Mouse (Mus musculus): ENCODE data around the gene Kcnn4. TPM values are rescaled to one million over a fixed set of nuclear protein-coding genes. Genes with fewer than 3 reads are reported as not detected.
A peak's percentile ranks its signal among the peaks of the same experiment; 100 is the strongest.

The Kcnn4 gene
- polyA plus RNA-seq, 1 experiment from 2014 or later = 0.45 TPM

DNA sequence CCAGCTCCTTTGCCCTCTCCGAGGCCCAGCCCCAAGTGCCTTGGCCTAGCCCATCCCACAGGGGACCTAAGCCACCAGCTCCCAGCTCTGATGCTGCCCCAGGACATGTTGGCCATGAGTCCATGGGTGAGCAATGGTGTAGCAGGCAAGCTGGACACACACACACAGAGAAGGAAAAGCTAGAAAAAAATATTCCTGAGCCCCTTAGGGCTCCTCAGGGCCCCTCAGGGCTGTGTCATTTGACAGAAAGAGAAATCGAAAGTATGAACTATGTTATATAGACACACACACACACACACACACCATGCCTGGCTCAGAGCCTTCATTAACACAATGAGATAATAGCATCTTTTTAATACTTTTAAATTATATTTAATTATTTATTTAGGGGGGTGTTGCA lies 10.3 kb downstream of the Kcnn4 start:
- Histone ChIP-seq H3K36me3 (ENCODE audit: control insufficient read depth, insufficient read depth, low read length) (no peaks in the 10 kb centered on the region), H3K9me3 (ENCODE audit: control insufficient read depth, low read length) (no peaks in the 10 kb centered on the region), H3K27me3 (ENCODE audit: control insufficient read depth, insufficient read depth, low read length) (no peaks in the 10 kb centered on the region; the same call in none of the 2 replicates), H3K9ac (replicated peaks; ENCODE audit: low read length) (no peak overlapping the region), H3K4me1 (ENCODE audit: control insufficient read depth, insufficient read depth, low read length) (0 out of 2 replicates have a peak, but pooled peaks cover 6% of the 10 kb centered on the region), H3K4me2 (ENCODE audit: low read length) (no peak overlapping the region), H3K27ac (replicated peaks; ENCODE audit: low read depth, low read length) (no peak overlapping the region), H3K4me3 (replicated peaks; ENCODE audit: low read depth, low read length) (no peak overlapping the region)
- ATAC-seq (ENCODE audit: low FRiP score, low TSS enrichment) (no peak), DNase-seq (no peak)
- 78% methylated on average over 2 of the region's 2 CpGs for WGBS

DNA sequence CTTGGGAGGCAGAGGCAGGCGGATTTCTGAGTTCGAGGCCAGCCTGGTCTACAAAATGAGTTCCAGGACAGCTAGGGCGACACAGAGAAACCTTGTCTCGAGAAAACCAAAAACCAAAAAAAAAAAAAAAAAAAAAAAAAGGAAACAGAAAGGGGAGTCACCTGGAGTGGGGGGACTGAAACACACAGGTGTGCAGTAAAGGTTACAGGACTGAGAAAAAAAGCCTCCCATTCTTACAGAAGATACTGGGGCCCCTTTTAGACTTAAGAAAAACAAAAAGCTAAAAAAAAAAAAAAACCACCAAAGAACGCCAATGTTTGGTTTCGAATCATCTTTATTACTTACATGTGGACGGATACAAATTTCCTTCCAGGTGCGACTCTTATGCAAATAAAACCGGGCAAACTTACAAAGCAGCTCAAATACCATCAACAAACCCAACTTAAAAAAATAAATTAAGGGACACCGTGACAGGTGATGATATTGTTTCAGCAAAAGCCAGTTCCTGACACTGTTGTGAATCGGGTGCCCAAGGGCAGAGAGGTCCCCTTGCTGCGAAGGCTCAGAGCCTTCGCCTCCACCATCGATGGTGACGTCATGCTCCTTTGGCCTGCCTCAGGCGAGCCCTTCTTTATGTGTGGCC lies 12.8 kb downstream of the Kcnn4 start:
- H3K27me3 ChIP-seq (ENCODE audit: control insufficient read depth, insufficient read depth, low read length) = no peaks in the 10 kb centered on the region; the same call in 1 of the 2 replicates
- H3K4me1 ChIP-seq (ENCODE audit: control insufficient read depth, insufficient read depth, low read length) = 0 out of 2 replicates have a peak, but pooled peaks cover 3% of the 10 kb centered on the region
- DNase-seq (no peak), ATAC-seq (ENCODE audit: low FRiP score, low TSS enrichment) (no peak)
- no peaks in the 10 kb centered on the region for H3K36me3 ChIP-seq (ENCODE audit: control insufficient read depth, insufficient read depth, low read length)
- H3K9ac ChIP-seq (replicated peaks; ENCODE audit: low read length) = no peak overlapping the region
- H3K9me3 ChIP-seq (ENCODE audit: control insufficient read depth, low read length) = no peaks in the 10 kb centered on the region
- no peak overlapping the region for H3K4me3 ChIP-seq (replicated peaks; ENCODE audit: low read depth, low read length)
- H3K4me2 ChIP-seq (ENCODE audit: low read length) = no peak overlapping the region
- no peak overlapping the region for H3K27ac ChIP-seq (replicated peaks; ENCODE audit: low read depth, low read length)
- 86% methylated on average over 16 of the region's 16 CpGs for WGBS

DNA sequence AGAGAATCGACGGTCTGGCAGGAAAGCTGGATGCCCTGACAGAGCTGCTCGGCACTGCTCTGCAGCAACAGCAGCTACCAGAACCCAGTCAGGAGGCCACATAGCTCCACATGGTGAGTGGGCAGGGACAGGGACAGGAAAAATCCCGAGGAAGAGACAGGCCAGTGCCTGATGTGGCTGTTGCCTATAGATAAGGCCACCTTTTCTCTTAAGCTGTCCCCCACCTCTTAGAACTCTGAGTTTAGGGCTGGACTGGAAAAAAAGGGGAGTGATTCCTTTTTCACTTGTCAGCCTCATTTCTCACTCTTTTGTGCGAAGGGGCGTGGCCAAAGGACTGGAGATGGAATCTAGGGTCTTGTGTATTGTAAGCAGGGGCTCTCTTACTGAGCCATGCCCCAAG lies 14.0 kb downstream of the Kcnn4 start:
- DNase-seq (no peak), ATAC-seq (ENCODE audit: low FRiP score, low TSS enrichment) (no peak)
- Histone ChIP-seq H3K4me1 (ENCODE audit: control insufficient read depth, insufficient read depth, low read length) (no peaks in the 10 kb centered on the region), H3K27ac (replicated peaks; ENCODE audit: low read depth, low read length) (no peak overlapping the region), H3K36me3 (ENCODE audit: control insufficient read depth, insufficient read depth, low read length) (no peaks in the 10 kb centered on the region), H3K9me3 (ENCODE audit: control insufficient read depth, low read length) (no peaks in the 10 kb centered on the region), H3K27me3 (ENCODE audit: control insufficient read depth, insufficient read depth, low read length) (no peaks in the 10 kb centered on the region), H3K9ac (replicated peaks; ENCODE audit: low read length) (no peak overlapping the region), H3K4me3 (replicated peaks; ENCODE audit: low read depth, low read length) (no peak overlapping the region), H3K4me2 (ENCODE audit: low read length) (no peak overlapping the region)
- WGBS = 70% methylated on average over 6 of the region's 6 CpGs

DNA sequence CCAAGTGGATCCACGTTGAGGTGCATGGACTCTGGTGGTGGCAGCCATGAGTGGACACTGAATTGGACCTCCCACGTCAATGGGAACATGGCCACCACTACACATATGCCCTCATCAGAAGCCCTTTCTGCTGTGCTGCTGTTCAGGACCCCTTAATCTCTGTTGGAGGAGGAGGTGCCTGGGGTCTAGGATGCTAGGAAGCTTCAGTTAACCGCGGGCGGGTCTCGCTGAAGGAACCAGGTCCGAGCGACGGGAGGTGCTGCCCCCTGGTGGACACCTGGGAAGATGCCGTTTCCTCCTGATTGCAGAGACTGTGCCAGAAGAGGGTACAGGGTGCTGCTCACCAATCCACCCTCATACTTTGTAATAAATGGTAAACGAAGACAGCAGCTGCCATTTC lies 14.8 kb downstream of the Kcnn4 start:
- no peaks in the 10 kb centered on the region for H3K4me1 ChIP-seq (ENCODE audit: control insufficient read depth, insufficient read depth, low read length)
- no peak overlapping the region for H3K4me3 ChIP-seq (replicated peaks; ENCODE audit: low read depth, low read length)
- H3K9me3 ChIP-seq (ENCODE audit: control insufficient read depth, low read length) = no peaks in the 10 kb centered on the region
- no peak overlapping the region for H3K27ac ChIP-seq (replicated peaks; ENCODE audit: low read depth, low read length)
- H3K27me3 ChIP-seq (ENCODE audit: control insufficient read depth, insufficient read depth, low read length) = no peaks in the 10 kb centered on the region
- 8% methylated on average over 11 of the region's 11 CpGs for WGBS
- ATAC-seq (ENCODE audit: low FRiP score, low TSS enrichment) (peak; percentile 56; the same call in 1 of the 2 replicates), DNase-seq (peak; percentile 85)
- no peaks in the 10 kb centered on the region for H3K36me3 ChIP-seq (ENCODE audit: control insufficient read depth, insufficient read depth, low read length)
- H3K4me2 ChIP-seq (ENCODE audit: low read length) = peak overlapping the region; percentile 42
- no peak overlapping the region for H3K9ac ChIP-seq (replicated peaks; ENCODE audit: low read length)

DNA sequence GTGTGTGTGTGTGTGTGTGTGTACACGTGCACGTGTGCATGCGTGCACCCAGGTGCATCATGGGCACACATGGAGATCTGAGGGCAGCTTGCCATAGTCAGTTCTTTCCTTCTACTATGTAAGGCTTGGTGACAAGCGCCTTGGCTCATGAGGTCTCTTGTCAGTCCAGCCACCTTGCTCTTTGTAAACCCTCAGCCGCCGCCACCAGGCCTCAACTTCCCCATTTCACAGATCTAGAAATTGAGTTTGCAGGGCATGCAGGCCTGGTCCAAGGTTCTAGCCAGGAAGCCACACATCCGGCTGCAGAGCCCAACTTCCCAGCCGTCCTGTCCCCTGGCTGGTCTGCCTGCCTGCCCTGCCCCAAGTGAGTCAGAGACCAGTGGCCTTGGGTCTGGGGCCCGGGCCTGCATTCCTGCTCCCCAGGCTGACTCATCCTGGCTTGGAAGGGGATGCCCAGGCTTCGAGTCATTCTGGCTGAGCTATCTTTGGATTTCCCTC lies 17.0 kb downstream of the Kcnn4 start:
- no peak for DNase-seq
- Histone ChIP-seq H3K27ac (replicated peaks; ENCODE audit: low read depth, low read length) (no peak overlapping the region), H3K4me2 (ENCODE audit: low read length) (no peak overlapping the region), H3K4me3 (replicated peaks; ENCODE audit: low read depth, low read length) (no peak overlapping the region), H3K27me3 (ENCODE audit: control insufficient read depth, insufficient read depth, low read length) (no peaks in the 10 kb centered on the region), H3K9me3 (ENCODE audit: control insufficient read depth, low read length) (no peaks in the 10 kb centered on the region), H3K36me3 (ENCODE audit: control insufficient read depth, insufficient read depth, low read length) (no peaks in the 10 kb centered on the region), H3K9ac (replicated peaks; ENCODE audit: low read length) (no peak overlapping the region), H3K4me1 (ENCODE audit: control insufficient read depth, insufficient read depth, low read length) (no peaks in the 10 kb centered on the region)
- ATAC-seq (ENCODE audit: low FRiP score, low TSS enrichment) = no peak
- 83% methylated on average over 10 of the region's 10 CpGs for WGBS

DNA sequence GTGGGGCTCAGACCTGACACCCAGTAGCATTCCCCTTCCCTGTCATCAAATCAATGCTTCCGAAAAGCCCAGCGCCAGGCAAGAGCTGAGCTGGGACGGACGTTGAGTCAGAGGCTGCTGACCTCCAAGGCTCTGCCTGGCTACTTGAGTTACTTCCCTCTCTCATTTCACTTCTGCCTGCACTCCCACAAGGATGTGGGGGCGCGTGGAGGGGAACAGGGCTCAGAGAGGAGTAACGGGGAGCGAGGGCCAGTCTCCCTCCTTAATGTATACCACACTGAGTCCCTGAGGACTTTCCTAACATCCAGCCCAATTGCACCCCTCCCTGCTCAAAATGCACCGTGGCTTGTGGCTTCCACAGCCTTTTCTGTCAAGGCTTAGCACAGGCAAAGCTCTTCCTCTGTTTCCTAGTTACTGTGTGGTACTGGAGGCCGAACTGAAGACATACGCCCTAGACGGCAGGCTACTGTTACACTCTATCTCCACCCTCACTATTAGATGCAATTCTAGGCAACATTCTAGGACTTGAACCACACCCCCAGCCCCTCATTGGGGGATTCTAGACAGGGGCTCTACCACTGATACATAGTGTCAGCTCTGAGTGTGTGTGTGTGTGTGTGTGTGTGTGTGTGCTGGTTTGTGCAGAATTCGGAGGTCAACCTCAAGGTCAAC lies 19.6 kb downstream of the Kcnn4 start:
- ATAC-seq (ENCODE audit: low FRiP score, low TSS enrichment) (no peak), DNase-seq (no peak)
- H3K4me3 ChIP-seq (replicated peaks; ENCODE audit: low read depth, low read length) = no peak overlapping the region
- H3K27me3 ChIP-seq (ENCODE audit: control insufficient read depth, insufficient read depth, low read length) = no peaks in the 10 kb centered on the region
- WGBS = 74% methylated on average over 13 of the region's 13 CpGs
- no peaks in the 10 kb centered on the region for H3K36me3 ChIP-seq (ENCODE audit: control insufficient read depth, insufficient read depth, low read length)
- no peak overlapping the region for H3K9ac ChIP-seq (replicated peaks; ENCODE audit: low read length)
- H3K4me2 ChIP-seq (ENCODE audit: low read length) = no peak overlapping the region
- H3K27ac ChIP-seq (replicated peaks; ENCODE audit: low read depth, low read length) = no peak overlapping the region
- no peaks in the 10 kb centered on the region for H3K4me1 ChIP-seq (ENCODE audit: control insufficient read depth, insufficient read depth, low read length)
- no peaks in the 10 kb centered on the region for H3K9me3 ChIP-seq (ENCODE audit: control insufficient read depth, low read length)

DNA sequence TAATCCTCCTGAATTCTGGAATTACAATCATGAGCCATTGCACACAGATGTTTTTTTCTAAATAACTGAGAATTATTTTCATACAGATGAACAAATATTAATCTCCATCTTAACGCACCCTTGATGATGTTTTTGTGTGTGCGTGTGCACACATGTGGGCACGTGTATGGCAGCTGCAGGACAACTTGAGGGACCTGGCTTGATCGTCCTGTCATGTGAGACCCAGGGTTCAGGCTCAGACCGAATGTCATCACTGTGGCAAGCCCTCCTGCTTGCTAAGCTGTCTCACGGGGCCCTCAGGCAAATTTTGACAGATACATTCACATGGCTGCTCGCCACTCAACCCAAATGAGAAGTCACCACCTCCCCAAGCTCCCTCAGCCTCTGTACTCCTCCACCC lies 20.4 kb downstream of the Kcnn4 start:
- Histone ChIP-seq H3K4me2 (ENCODE audit: low read length) (no peak overlapping the region), H3K4me1 (ENCODE audit: control insufficient read depth, insufficient read depth, low read length) (no peaks in the 10 kb centered on the region), H3K27me3 (ENCODE audit: control insufficient read depth, insufficient read depth, low read length) (no peaks in the 10 kb centered on the region), H3K36me3 (ENCODE audit: control insufficient read depth, insufficient read depth, low read length) (no peaks in the 10 kb centered on the region), H3K4me3 (replicated peaks; ENCODE audit: low read depth, low read length) (no peak overlapping the region), H3K27ac (replicated peaks; ENCODE audit: low read depth, low read length) (no peak overlapping the region), H3K9me3 (ENCODE audit: control insufficient read depth, low read length) (no peaks in the 10 kb centered on the region), H3K9ac (replicated peaks; ENCODE audit: low read length) (no peak overlapping the region)
- WGBS = 70% methylated on average over 7 of the region's 7 CpGs
- DNase-seq (no peak), ATAC-seq (ENCODE audit: low FRiP score, low TSS enrichment) (no peak)

DNA sequence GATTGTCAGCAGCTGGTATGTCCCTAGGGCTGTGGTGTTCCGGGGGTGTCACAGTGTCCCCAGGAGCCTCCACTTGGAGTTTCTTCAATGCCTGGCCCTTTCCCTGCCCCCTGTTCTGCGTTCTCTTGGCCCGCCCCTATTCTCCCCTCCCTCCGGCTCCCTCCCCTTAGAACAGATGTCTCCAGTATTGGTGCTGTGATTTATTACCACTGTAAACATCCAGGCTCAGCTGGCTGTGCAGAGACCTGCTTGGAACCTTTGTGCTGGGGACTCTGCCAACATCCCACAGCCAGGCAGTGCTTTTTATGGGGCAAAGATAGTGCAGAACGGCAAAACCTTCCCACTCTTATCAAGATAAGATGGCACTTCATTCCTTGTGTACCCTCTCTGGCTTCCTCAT lies 21.0 kb downstream of the Kcnn4 start:
- ATAC-seq (ENCODE audit: low FRiP score, low TSS enrichment) (no peak), DNase-seq (no peak)
- WGBS = 39% methylated on average over 5 of the region's 5 CpGs
- no peaks in the 10 kb centered on the region for H3K36me3 ChIP-seq (ENCODE audit: control insufficient read depth, insufficient read depth, low read length)
- H3K27me3 ChIP-seq (ENCODE audit: control insufficient read depth, insufficient read depth, low read length) = no peaks in the 10 kb centered on the region
- no peaks in the 10 kb centered on the region for H3K4me1 ChIP-seq (ENCODE audit: control insufficient read depth, insufficient read depth, low read length)
- H3K9me3 ChIP-seq (ENCODE audit: control insufficient read depth, low read length) = no peaks in the 10 kb centered on the region
- H3K9ac ChIP-seq (replicated peaks; ENCODE audit: low read length) = no peak overlapping the region; the same call in 1 of the 2 replicates
- no peak overlapping the region for H3K4me3 ChIP-seq (replicated peaks; ENCODE audit: low read depth, low read length)
- no peak overlapping the region for H3K4me2 ChIP-seq (ENCODE audit: low read length)
- no peak overlapping the region for H3K27ac ChIP-seq (replicated peaks; ENCODE audit: low read depth, low read length)

DNA sequence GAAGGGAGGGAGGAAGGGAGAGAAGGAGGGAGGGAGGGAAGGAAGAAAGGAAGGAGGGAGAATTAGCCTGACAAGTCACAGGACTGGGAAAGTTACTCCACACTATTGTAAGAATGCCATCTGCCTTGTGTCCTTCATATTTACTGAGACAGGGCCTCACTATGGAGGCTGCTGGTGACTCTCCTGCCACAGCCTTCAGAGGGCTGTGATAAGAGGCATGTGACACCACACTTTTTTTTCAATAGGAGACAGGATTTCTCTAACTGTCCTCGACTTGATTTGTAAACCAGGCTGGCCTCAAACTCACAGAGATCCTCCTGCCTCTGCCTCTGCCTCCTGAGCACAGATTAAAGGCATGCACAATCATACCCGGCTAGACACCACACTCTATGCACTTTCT lies 21.6 kb downstream of the Kcnn4 start:
- no peak overlapping the region for H3K27ac ChIP-seq (replicated peaks; ENCODE audit: low read depth, low read length)
- DNase-seq (no peak), ATAC-seq (ENCODE audit: low FRiP score, low TSS enrichment) (no peak)
- H3K27me3 ChIP-seq (ENCODE audit: control insufficient read depth, insufficient read depth, low read length) = no peaks in the 10 kb centered on the region
- no peaks in the 10 kb centered on the region for H3K4me1 ChIP-seq (ENCODE audit: control insufficient read depth, insufficient read depth, low read length)
- H3K9me3 ChIP-seq (ENCODE audit: control insufficient read depth, low read length) = no peaks in the 10 kb centered on the region
- no peak overlapping the region for H3K4me2 ChIP-seq (ENCODE audit: low read length)
- WGBS = 76% methylated on average over 2 of the region's 2 CpGs
- no peak overlapping the region for H3K9ac ChIP-seq (replicated peaks; ENCODE audit: low read length)
- H3K36me3 ChIP-seq (ENCODE audit: control insufficient read depth, insufficient read depth, low read length) = no peaks in the 10 kb centered on the region
- H3K4me3 ChIP-seq (replicated peaks; ENCODE audit: low read depth, low read length) = no peak overlapping the region

All from midbrain, embryonic 14.5 days (tissue).